Comparison of ENCODE assay signal across 9 mouse cellular contexts in genomic region chr17:70848511-70849398, GRCm38 (mm10). TPM values are rescaled to one million over a fixed set of nuclear protein-coding genes. Genes with fewer than 3 reads are reported as not detected.
DNase-seq lines count a peak whose midpoint lies in the region; ATAC-seq lines count a peak whose summit lies in the region.
"Had no signal": no experiment of that assay in that cellular context is flagged by ENCODE, and none has a peak within 500 bp of the region (broad histone marks: within the 10 kb centered on the region; RNA-seq: fewer than 3 reads in every experiment).

No protein-coding gene starts in this region.

- peak overlapping the region; percentile 83 for H3K4me3 ChIP-seq in embryonic facial prominence, embryonic 12.5 days
- peak overlapping the region; percentile 74 for H3K4me3 ChIP-seq in heart, embryonic 13.5 days

- H3K36me3 ChIP-seq in embryonic facial prominence, embryonic 12.5 days: peaks cover 21% of the 10 kb centered on the region
- peaks cover 26% of the 10 kb centered on the region for H3K36me3 ChIP-seq in heart, embryonic 13.5 days
- peaks cover 11% of the 10 kb centered on the region for H3K36me3 ChIP-seq in splenic B cell, adult 2 months (ENCODE audit: control insufficient read depth, insufficient read depth, low read length, poor library complexity, severe bottlenecking)

- peak overlapping the region; percentile 86 for H3K4me2 ChIP-seq in embryonic facial prominence, embryonic 12.5 days (replicated peaks)
- H3K4me2 ChIP-seq in heart, embryonic 13.5 days: peak overlapping the region; percentile 99

- peak; percentile 72 to 90 for DNase-seq in adrenal gland, adult (ENCODE audit: inconsistent age in 2 of 2, low spot score in 1 of 2)
- DNase-seq in adrenal gland, adult 8-10 months: no peak
- DNase-seq in kidney, postnatal 10 days: peak; percentile 81
- DNase-seq in splenic B cell, adult 2 months (ENCODE audit: low read depth, low spot score): peak; percentile 56
- no peak for DNase-seq in left cerebral cortex, adult 18-20 months (ENCODE audit: low spot score in 2 of 2)

- no peaks in the 10 kb centered on the region for H3K9me3 ChIP-seq in embryonic facial prominence, embryonic 12.5 days
- no peaks in the 10 kb centered on the region for H3K9me3 ChIP-seq in heart, embryonic 13.5 days

- peak overlapping the region; percentile 98 for H3K9ac ChIP-seq in embryonic facial prominence, embryonic 12.5 days
- peak overlapping the region; percentile 92 for H3K9ac ChIP-seq in heart, embryonic 13.5 days

- H3K27ac ChIP-seq in embryonic facial prominence, embryonic 12.5 days: peak overlapping the region; percentile 99
- peak overlapping the region; percentile 98 for H3K27ac ChIP-seq in heart, embryonic 13.5 days (replicated peaks)

- peak; percentile 25; the same call in 1 of the 2 replicates for ATAC-seq in embryonic facial prominence, embryonic 12.5 days (ENCODE audit: insufficient number of reproducible peaks, insufficient read depth, low FRiP score, low TSS enrichment)
- ATAC-seq in heart, embryonic 13.5 days (ENCODE audit: extremely low read depth, insufficient number of reproducible peaks, low FRiP score, low TSS enrichment): peak; percentile 22; the same call in 1 of the 2 replicates
- 0 out of 2 replicates have a peak, but pooled peaks have one; percentile 4 for ATAC-seq in megakaryocyte progenitor cell, adult 5-6 weeks (replicated peaks; ENCODE audit: poor library complexity)
- ATAC-seq: Patski had no signal

- H3K27me3 ChIP-seq in embryonic facial prominence, embryonic 12.5 days: no peaks in the 10 kb centered on the region
- no peaks in the 10 kb centered on the region for H3K27me3 ChIP-seq in heart, embryonic 13.5 days (replicated peaks)
- H3K27me3 ChIP-seq in splenic B cell, adult 2 months (ENCODE audit: control insufficient read depth, insufficient read depth, low read length, poor library complexity, severe bottlenecking): no peaks in the 10 kb centered on the region
- H3K27me3 ChIP-seq: Patski had no signal

- peaks cover 16% of the 10 kb centered on the region; the same call in 1 of the 2 replicates for H3K4me1 ChIP-seq in embryonic facial prominence, embryonic 12.5 days
- peaks cover 40% of the 10 kb centered on the region for H3K4me1 ChIP-seq in heart, embryonic 13.5 days

- WGBS in embryonic facial prominence, embryonic 12.5 days: under 1% methylated on average over 23 of the region's 23 CpGs
- WGBS in heart, embryonic 13.5 days: under 1% methylated on average over 23 of the region's 23 CpGs

RNA-seq across cellular contexts. Expression of gene Tgif1, which starts 4.6 kb away (rescaled TPM):
- 10 to 100 TPM; 45.8 to 61.5 (median 60.5) TPM for total RNA-seq in adrenal gland, adult 8-10 months (2022)
- polyA plus RNA-seq in embryonic facial prominence, embryonic 12.5 days (2016; fragmentation: Nextera tagmentation; extraction: Ambion mirVana): 113 and 126 TPM in 2 replicates
- 25.4 and 26.0 TPM in 2 replicates for polyA plus RNA-seq in heart, embryonic 13.5 days (2015; fragmentation: Nextera tagmentation; extraction: Ambion mirVana)
- total RNA-seq in megakaryocyte progenitor cell, adult 5-6 weeks (2015): 77.5 and 85.6 TPM in 2 replicates
- 47.0 and 53.9 TPM in 2 replicates for total RNA-seq in megakaryocyte progenitor cell, adult 5-6 weeks (2017)
- total RNA-seq in left cerebral cortex, adult 18-20 months (2021): 1 to 10 TPM; 2.3 to 2.6 TPM

Comparison
In these comparisons a context has a peak if more than half of its experiments do, and no peak if none do; other contexts are left out.
1. DNase-seq: peak in adrenal gland, adult (2 of 2), kidney, postnatal 10 days (single experiment) and splenic B cell, adult 2 months (single experiment); none in adrenal gland, adult 8-10 months (single experiment) and left cerebral cortex, adult 18-20 months (0 of 2).
2. RNA of gene Tgif1, which starts 4.6 kb away (total RNA-seq): 47.0 to 85.6 TPM in megakaryocyte progenitor cell, adult 5-6 weeks and 45.8 to 61.5 TPM in adrenal gland, adult 8-10 months; 2.3 to 2.6 TPM in left cerebral cortex, adult 18-20 months; every median in the first group is over 10 times any median in the second.
3. Peak in every context shown above with its lines, with median percentiles within 50 percentile points of each other: ATAC-seq.